Mouse (Mus musculus): ENCODE measurements at regions not wholly inside any gene's neighbourhood (a gene's known extent, or its start where the extent isn't known, plus 50 kb on each side); places are given as distances from the start of the nearest gene placed in this dataset.
"Not testable (repeated sequence)": the region's sequence is repeated elsewhere in the genome, so short reads cannot be mapped to it uniquely, and the experiment has no call there.

DNA sequence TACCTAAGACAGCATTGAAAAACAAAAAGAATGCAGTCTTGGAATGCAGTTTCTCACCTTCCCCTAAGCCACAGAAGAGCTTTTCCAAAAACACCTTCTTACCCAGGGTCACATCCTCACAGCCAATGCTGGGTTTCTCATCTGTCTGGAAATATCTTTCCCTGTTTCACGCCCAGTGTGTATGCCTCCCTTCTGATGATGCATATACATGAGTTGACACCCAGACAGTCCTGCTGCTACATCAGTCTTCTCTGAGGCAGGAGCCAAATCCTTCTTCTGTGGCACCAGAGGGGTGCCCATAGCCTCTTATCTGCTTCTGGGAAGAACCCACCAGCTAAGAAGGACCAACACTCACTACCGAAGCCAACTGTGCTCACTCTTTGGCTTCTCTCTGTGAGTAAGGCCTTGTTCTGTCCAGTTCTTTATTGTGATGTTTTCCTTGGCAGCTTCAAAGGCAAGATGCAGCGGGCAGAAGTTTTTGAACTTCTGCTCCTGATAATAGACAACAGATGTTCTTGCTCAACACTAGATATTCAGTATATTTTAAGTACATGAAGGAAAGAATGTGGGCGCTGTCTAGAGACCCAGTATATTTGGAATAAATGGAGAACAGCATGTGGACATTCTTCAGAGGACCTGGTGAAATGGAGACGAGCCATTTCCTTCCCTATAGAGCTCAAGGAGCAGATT is 228.2 kb downstream of the Nuak1 start:
- no peak for DNase-seq

DNA sequence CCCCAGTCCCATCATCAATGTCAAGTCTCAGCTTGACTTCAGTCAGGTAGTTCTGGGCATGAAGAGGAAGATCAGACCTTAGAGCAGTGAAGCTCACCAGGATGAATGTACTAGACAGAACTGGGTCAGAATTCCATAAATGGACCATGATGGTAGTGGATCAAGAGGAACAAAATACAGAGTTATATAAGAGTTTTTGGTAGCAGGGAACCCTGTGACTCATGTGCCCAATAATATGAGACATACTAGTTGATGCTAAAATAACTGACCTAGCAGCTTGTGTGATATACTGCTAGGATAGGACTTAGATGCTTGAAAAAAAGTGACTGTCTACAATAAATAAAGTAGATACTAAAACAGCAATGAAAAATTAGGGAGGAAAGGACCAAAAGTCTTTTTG is 225.6 kb downstream of the Nuak1 start:
- no peak for DNase-seq

DNA sequence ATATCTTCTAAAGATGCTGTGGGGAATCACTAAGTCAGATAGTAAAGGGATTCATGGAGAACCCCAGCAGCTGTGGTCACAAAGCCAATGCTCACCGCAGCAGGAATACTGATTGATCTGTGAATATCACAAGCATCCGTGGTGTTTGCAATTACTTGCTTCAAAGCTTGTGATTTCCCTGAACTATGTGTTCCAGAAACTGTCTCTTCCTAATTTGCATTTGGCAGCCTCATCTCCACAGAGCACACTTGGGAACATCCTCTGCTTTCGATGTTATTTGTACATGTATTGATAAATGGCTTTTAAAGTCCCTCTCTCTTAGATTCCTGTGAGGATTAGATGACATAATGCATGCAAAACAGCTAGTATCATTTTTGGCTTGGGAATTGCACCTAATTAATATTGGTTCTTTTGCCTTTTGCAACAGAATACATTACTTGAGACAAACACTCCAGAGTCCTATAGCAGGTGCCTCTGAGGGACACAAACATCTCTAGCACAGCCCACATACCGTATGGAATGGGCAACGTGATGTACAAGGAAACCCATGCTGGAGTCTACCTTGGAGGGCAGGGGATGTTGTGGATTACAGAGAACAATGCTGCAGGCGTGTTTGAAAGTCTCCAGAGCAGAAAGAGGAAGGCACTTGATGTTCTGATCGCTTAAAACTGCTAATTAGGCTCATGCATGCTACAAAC is 211.0 kb downstream of the Nuak1 start:
- DNase-seq, result no peak

DNA sequence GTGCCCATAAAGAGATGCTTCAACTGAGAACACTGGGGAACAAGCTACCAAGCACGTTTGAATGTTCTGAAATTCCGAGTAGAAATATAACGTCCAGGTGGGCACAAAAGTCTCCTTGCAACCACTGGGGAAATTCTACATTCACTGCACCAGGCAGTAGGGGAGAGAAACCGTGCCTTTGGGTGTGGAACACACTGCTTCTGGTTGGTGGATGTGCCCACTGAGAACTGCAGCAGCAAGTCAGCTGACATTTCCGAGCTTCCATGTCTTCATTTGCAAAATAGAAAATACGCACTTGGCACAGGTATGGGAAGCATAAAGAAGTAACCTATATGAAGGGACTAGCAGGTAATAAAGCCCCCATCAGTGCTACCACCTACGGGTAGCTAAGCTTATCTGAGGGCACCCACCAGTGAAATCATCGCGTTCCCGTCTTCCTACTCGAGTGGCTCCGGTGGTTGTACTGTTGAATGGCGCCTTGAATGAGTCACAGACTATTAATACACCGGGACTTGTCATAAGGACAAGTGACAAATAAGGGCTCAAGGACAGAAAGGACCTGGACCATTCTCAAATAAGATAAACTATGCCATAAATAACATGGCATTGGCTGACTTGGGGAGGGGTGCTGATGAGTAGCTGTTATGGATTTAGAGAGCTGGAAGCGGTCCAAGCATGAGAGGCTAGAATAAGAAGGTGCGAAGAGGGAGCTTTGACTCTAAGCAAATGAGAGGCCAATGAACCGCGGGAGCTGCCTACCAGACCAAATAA is 210.2 kb downstream of the Nuak1 start:
- DNase-seq, result no peak

DNA sequence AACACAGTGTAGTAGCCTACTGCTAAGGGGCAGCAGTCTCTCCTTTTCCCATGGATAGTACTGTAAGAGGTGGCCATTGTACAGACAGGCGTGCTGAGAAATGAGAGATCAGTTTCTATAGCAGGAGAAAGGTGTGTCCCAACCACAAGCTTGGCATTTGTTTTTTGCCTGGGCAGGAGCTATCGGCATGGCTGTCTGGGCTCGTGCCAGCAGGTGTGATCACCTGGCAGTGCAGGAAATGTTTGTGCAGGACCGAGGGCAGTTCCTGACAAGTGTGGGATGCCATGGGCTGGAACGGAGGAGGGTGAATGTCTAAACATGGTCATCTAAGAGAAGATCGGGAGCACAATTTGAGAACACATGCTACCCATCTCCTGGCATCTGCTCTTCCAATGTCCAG is 205.4 kb downstream of the Nuak1 start:
- no peak for DNase-seq

DNA sequence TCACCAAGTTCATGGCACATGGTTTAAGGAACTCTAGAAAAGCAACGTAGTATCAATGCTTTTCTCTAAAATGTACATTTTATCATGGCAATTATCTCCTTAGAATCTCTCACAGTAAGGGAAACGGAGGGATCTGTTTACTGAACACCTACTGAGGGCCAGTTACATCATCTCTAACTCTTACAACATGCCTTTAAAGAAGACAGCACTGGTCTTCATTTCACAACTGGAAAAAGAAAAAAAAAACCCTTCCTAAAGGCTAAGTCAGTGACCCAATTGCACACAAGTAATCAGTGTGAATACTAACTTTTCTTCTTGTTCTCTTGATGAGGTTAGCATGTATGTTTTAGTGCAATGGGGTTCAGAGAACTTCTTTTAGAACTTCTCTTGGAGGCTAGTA is 204.2 kb downstream of the Nuak1 start:
- no peak for DNase-seq

DNA sequence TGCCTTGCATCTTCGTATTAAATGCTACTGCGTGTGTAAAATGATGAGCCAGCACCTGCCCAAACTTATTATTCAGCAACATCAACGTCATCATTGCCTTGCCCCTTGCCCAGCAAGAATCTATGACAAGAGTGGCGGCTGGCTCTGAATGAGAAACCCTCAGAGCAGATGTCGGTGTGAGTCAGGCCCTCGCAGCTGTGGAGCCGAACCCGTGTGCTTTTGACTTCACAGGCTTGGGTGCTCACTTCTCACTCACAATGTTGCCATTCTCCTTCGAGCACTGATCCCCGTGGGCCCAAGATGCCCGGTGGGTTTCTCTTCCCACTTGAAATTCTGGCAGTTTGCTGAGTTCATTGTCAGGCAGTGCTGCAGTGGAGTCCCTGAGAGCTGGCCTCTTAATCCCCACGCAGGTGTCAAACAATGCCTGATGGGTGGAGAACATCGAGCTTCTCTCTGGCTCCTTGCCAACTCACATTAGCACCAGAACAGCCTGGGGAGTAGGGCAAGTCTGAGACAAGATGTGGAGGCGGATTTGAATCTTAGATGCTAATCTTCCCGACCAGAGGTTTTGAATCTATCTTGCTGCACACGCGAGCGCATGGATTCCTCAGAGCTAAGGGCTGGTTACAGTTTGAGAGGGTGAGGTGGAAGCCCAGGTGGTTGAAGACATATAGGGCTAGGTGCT is 202.0 kb downstream of the Nuak1 start:
- DNase-seq, result no peak

DNA sequence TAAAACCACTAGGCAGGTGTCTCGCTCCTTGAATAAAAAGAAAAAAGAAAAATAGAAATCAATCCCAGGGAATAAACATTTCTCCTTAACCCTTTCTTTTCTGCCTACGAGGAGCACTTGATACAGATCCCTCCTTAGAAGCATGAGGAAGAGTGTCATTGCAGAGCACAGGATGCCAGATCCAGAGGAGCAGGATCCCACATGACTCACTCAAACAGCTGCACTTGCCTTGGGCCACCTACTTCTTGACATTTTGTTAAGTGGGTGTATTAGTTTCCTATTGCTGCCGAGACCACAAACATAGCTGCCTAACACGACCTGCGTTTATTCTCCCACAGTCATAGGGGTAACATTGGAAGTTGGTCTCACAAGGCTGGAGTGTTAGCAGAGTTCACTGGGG is 197.1 kb downstream of the Nuak1 start:
- DNase-seq, result no peak

DNA sequence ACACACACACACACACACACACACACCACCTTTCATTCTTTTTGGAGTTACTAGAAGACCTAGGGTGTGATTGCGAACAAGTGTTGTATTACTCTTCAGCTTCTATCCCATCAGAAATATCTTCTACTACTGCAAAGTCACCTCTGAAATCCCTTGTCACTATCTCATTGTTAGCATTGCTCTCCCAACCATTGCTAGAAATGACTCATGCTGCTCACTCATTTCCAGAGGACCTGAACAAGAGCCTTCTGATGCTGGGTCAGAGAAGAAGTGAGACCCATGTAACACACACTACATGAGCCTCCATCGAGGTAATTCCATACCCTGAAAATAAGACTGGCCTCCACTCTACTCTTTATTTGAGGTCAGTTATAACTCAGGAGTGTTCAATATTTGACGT is 191.1 kb downstream of the Nuak1 start:
- DNase-seq, result no peak

DNA sequence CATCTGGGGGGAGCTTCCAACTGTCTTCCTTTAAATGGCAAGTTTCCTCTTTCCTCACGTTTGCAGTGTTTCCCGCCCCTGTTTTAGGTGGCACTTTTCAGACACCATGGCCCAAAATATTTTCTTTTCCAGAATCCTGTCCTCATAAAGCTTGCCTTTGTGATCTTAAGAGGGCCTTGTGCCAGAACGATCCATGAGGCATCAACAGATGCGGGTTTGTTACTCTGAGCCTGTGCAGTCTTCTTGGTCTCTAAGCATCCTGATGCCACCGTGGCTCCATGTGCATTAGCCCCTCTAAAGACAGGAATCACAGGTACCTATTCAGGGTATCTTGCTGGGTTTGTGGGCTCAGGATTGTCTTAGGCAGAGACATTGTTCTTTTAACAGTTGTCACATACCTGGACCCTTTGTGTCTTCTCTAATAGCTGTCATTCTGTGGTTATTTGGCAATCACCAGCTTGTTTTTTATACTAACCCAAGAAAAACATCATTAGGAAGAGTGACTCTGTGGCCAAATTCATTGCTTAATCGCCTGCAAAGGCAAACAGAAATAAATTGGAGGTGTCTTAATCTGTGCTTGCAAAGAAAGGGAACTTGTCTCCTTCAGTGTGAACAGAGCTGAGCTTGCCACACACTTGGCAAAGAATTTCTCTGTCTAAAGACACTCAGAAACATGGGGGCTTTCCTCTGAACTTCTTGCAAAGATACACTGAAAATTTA is 179.3 kb downstream of the Nuak1 start:
- DNase-seq, result no peak

DNA sequence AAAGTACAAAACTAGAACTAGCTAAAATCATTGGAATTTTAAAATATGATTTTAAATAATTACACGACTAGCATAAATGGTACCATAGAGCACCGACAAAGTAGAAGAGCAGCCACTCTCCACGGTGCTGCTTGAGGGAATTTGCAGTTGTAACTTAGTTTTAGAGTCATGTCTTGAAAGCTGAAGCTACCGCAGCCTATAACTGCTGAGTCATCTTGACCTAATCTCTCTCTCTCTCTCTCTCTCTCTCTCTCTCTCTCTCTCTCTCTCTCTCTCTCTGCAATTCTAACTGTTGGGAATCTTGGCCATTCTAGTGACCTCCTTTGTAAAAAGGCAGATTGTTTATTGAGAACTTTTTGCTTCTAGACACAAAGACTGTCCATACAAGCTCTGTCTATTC is 177.5 kb downstream of the Nuak1 start:
- DNase-seq, result no peak

DNA sequence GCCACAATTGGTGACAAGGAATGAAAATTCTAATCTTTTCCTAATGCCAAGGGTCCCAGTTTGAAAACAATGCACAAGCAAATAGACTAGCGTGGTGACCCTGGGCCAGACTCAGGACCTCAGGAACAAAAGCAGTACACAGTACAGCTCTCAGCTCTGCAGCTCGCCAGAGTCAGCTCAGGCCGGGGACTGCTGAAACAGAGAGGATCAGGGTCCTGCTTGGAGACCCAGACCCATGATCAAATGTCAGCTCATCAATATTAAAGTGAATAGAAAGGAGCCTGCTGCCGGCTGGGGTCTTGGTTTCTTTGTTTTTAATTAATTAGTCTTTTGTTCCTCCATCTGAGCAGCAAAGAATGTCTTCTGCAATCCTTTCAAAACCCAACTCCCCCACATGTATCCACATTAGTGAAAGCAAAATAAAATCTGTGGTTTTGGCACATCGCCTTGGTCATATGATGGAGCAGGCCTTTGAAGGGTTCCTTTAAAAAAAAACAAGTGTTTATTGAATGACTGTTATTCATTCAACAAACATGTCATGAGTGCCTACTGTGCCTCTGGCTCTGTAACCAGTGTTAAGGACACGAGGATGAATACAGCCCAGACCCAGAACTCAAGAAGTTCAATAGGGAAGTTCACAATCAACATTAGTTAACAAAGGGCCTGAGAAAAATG is 154.4 kb downstream of the Nuak1 start:
- DNase-seq, result no peak

DNA sequence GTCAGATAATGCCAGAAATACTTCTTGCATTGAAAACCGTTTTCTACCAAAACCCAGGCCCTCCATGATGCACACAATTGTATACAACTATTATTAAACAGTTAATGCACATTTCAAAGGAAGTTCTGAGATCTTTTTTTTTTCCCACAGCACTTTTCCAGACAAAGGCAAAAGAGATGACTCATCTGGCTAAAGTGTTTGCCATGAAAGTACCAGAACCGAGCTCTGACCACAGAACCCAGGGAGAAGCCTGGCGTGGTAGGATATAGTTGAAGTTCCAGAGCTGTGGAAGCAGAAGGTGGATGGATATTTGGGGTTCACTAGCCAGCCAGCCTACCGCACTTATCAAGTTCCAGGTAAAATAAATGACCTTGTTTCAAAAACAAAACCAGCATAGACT is 146.0 kb downstream of the Nuak1 start:
- no peak for DNase-seq

DNA sequence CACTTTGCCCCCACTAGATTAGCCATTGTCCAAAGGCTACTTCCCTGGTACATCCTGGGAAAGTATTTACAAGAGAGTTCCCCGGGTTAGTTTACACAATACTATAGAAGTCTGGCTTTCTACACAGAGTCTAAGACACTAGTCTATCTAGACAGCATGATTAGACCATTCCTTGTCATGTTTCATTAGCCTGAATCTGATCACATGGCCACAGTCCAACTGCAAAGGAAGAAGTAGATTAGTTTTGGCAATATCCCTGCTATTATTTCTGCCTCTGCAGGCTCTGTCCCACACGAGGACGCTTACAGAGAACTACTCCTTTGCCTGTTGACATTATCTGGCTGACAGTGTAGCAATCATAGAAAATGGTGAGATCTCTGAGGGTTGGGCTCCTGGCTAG is 144.2 kb downstream of the Nuak1 start:
- DNase-seq, result no peak

DNA sequence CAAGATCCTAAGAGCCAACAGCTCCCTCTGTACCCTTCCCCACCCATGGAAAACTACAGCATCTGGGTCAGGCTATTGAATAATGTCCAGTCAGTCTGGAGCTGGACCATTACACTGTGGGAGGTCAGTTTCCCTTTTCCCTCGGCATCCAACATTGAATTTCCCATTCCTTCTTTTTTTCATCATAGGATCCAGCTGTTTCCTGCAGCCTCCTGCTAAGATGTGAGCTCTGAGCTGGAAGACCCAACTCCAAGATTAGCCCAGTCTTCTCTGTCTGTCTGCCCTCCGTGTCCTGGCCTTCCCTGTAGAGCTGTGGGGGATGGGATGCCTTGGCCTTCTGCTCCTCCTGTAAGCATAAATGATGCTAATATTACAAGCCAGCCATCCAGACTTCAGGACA is 138.8 kb downstream of the Nuak1 start:
- no peak for DNase-seq

DNA sequence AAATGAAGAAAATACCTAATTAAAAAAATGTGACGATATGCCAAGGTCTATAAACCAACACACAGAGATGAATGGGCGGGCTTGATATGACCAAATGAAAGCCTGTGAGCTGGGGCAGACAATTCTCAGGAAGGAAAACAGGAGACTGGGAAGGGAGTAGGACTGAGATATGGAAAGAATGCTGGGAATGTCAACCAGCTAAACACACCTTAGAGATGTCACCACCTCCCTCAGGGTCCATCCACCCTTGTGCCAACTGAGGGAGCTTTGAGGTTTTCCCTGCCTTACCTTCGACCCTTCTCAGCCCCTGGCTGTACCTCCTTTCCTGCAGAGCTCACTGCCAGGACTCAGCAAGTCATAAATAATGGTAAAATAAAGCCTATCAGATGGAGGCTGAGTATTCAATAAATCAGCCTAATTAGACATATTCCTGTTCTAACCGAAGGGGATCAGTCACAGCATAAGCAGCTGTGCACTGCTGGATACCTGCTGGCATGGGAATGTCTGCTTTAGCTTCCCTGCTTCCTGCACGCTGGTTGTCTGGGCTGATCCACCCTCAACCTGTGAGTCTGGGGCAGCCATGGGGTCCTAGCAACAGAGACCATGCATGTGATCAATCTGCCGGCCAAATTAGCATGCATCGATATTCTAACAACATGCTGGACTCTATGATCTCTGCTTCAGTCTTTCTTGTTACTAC is 137.4 kb downstream of the Nuak1 start:
- no peak for DNase-seq

DNA sequence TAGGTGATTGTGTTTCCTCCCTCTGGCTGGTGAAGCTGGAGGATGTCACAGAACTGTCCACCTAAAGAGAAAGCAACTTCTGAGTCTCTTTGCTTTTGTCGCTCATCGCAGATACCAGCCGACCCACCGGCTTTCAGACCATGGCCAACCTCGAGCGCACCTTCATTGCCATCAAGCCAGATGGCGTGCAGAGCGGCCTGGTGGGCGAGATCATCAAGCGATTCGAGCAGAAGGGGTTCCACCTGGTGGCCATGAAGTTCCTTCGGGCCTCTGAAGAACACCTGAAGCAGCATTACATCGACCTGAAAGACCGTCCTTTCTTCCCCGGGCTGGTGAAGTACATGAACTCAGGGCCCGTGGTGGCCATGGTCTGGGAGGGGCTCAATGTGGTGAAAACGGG is 131.7 kb downstream of the Nuak1 start:
- not testable (repeated sequence) for DNase-seq

DNA sequence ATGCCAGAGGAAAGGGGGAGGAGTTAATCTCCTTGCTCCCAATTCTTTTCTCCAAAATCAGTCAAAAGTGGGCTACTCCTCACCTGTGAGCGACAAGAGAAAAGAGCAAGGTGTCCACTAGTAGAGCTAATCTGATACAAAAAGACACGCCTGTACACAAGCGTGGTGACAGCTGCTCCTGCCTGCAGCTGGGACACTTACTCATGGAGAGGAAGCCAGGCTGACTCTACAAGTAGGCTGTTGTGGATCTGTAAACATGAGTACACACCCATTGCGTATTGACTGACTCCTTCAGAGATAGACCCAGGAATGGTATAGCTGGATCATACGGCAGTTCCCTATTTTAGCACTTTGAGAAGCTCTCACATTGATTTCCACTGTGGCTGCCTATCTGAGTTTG is 129.7 kb downstream of the Nuak1 start:
- no peak for DNase-seq

DNA sequence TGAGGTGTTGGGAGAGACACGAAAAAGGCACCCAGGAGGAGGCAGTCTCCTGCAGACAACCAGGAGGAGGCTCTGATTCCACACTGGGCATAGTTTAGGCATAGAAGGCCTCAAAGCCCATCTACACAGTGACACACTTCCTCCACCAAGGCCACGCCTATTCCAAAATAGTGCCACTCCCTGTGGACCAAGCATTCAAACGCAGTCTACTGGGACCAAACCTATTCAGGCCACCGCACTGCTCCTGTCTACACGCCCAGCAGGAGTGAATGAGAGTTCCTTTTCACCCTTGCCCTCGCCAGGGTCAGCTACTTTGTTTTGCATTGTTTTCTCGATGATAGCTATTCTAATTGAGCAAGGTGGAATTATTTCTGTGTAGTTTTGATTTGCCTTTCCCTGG is 127.7 kb downstream of the Nuak1 start:
- no peak for DNase-seq

DNA sequence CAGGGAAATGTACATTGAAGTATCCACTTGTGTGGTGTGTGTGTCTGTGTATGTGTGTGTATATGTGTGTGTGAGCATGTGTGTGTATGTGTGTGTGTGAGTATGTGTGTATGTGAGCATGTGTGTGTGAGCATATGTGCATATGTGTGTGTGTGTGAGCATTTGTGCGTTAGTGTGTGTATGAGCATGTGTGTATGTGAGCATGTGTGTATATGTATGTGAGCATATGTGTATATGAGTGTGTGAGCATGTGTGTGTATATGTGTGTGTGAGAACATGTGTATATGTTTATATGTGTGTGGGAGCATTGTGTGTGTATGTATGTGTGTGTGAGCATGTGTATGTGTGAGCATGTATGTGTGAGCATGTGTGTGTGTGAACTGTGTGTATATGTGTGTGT is 123.5 kb downstream of the Nuak1 start:
- no peak for DNase-seq

DNA sequence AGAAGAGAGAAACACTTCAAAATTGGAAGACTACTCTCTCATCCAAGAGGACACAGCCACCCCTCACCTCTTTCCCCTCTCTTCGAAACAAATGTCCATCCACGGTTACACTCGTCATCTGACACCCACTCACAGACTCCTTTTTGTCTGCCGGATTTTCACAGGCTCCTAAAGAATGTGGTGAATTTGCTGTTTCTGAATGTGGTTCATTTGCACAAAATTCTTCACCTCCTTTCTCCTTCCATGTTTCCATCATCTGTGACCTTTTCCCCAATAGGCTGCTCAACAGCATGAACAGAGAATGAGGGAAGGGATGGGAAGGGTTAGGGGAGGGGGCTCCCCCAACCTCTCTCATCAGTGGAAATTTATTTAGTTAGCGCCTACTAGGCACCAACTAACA is 122.4 kb downstream of the Nuak1 start:
- no peak for DNase-seq
